Mouse (Mus musculus) ZHBTc4 (cell line): ENCODE data around the gene Tmtc2.

Source experiments
- DNase-seq: peaks from one replicate; pipeline ENCODE4 v3.0.0-alpha.2; 2011; ENCODE audit warnings: low read depth, low spot score

The Tmtc2 gene

GRCm38 (mm10) chr10:105573908-105574694 is at the start of gene Tmtc2:
Tmtc2 (minus strand) TSS chr10:105574451.
- DNase-seq, result peak; percentile 86

GRCm38 (mm10) chr10:105612117-105612516 is 37.9 kb upstream of the Tmtc2 start:
- no peak for DNase-seq

GRCm38 (mm10) chr10:105598826-105599225 is 24.6 kb upstream of the Tmtc2 start:
- DNase-seq, result no peak

GRCm38 (mm10) chr10:105597226-105597625 is 23.0 kb upstream of the Tmtc2 start:
- no peak for DNase-seq

DNA sequence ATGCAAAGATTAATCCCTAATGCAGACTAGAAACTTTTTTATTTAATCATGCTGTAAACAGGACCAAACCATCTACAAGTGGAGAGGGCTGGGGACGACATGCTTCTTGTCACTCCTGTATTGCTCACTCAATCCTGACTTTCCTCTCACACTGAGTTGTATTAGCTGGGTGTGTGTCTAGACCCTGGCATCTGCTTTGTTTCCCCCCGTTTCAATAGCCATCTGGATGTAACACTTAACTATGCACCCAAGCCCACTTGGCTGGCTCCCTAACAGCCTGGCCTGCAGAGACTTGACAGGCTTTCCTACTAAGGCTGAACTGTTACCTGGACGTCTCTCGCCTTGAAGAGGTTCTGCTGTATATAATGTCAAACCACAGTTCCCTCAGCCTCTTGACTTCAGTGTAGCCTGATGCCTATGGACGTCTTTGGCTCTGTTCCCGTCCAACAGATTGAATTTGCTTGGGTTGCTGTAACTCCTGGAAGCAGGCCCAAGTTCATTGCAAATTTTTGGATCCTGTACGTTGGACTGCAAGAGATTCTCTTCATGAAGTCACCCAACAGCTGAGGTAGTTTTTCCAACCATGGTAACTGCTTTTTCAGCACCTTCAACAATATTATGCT is 21.3 kb upstream of the Tmtc2 start:
- DNase-seq, result no peak

GRCm38 (mm10) chr10:105588141-105588540 is 13.9 kb upstream of the Tmtc2 start:
- no peak for DNase-seq

GRCm38 (mm10) chr10:105579318-105579717 is 5.1 kb upstream of the Tmtc2 start:
- DNase-seq, result no peak

GRCm38 (mm10) chr10:105578291-105578845 is 4.1 kb upstream of the Tmtc2 start:
- no peak for DNase-seq

DNA sequence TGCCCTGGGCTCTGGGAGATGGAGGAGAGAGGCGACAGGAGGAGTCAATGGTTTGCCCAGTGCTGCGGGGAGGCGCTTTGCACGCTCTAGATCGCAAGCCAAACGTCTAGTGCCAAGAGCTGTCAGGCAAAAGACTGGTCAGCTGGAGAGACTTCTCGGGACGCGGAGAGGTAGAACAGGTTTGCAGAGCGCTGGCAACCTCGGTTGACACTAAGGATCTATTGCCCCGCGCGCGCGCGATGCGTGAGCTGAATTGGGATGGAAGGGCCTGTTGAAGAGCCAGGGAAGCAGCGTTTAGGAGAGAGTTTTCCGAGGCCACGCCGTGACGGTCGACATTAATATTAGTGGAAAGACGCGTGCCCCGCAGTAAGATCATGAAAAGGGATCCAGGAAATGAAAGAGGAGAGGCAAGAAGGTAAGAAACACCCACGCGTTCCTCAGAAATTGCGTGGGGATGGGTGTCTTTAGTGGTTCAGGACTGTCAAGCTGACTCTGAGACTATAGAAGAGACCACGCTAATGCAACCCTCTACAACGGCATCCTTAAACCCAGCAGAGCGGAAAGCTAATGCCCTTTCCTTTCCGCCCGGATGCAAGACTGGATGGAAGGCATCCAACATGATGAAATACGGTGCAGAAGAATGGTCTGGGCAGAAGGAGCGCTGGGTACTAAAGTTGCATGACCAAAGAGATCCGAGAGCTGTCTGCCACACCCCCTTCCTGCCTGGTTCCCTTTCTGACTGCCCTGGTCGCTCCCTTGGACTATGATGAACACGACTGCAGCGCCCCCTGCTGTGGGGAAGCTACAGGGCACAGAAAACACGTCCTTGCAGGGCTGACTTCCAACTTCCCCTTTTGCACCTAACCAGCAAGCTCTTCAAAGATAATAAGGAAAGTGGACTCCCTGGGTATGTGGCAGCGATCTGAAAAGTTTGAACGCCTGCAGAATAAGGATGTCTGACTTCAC is 727 bp upstream of the Tmtc2 start:
- DNase-seq, result peak; percentile 94

- peak; percentile 70 for DNase-seq
These were observed 844 bp downstream of the Tmtc2 start for GRCm38 (mm10) chr10:105573306-105573907.

GRCm38 (mm10) chr10:105572829-105573228 is 1.4 kb downstream of the Tmtc2 start:
- DNase-seq, result no peak

GRCm38 (mm10) chr10:105572301-105572700 is 1.9 kb downstream of the Tmtc2 start:
- no peak for DNase-seq

DNA sequence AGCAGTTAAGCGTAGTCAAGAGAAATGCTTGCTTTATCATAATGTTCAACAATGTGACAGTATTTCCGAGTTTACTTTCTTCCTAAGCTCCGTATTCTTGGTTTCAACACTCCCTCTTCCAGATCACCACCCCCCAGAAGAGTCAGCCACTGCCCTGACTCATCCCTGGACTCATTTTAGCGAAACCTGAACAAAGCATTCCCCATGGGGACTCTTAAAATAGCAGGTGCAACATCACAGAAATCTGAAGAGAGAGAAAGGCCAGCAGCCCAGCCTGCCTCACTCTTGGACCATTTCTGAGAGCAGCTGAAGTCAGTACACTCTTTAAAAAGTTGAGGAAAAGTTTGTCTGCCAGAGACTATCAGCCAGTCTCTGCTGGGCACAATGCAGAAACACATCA is 2.4 kb downstream of the Tmtc2 start:
- no peak for DNase-seq

DNA sequence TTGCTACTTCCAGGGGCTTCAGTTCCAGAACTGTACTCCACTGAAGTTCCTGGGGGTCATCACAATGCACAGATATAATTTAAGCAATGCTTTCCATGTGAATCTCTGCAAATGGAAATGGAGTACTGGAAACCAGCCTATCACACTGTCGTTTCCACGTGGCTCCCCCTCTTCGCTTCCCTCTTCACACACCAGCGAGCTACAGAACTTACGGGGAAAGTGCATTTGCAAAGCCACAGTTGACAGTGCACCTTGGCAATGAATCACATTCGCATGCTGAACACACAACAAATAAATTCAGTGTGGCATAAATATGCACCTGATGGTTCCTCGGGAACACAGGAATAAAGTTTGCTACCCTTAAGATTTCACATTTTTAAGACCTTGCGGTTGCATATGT is 3.2 kb downstream of the Tmtc2 start:
- DNase-seq, result no peak

- DNase-seq, result no peak
These were observed 4.7 kb downstream of the Tmtc2 start for GRCm38 (mm10) chr10:105569573-105569972.

GRCm38 (mm10) chr10:105567825-105568531 is 6.3 kb downstream of the Tmtc2 start:
- no peak for DNase-seq

- no peak for DNase-seq
These were observed 12.7 kb downstream of the Tmtc2 start for GRCm38 (mm10) chr10:105561548-105561947.

DNA sequence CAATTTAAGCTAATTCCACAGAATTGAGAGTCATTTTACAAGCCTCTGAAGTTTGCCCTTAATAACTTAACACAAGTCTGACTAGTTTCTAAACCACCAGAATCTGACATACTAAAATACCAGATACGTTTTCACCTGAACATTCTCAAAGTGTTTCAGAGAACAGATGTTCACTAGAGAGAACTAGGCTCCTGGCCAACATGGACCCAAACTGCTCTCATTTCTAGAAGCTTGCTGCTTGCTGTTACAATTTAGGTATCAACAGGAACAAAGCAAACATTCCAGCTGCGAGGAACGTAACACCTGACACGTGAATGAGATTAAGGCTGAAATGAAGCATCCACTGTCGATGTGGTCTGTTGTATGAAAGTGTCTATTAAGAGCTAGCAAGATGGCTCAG is 16.7 kb downstream of the Tmtc2 start:
- DNase-seq, result no peak

DNA sequence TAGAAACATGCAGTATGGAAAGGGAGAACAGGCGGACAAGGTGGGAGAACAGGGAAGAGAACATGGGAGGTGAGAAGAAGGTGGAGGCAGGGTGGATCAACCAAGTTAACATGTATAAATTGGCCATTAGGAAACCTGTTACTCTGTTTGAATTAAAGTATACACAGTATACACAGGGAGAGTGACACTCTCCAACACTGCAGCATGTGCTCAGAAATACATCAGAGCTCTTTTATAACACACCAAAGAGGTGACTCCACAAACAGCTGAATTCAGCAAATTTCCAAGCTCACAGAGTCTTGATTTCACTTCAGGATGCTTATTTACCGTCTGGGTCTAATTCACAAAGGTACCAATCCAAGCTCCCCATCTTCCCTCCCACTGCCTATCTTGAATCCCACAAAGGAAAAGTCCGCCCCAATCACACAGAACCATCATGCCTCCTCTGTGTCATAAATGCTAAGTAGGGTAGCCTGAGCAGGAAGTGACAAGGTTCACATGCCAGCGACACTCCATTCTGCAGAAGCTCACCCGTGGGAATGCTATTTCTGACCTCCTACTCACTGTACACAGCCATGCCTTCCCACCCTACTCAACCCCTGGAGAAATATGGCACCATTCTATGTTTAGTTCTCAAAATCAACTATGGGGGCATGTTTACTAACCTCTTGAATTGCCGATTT is 17.2 kb downstream of the Tmtc2 start:
- DNase-seq, result no peak

- DNase-seq, result no peak
These were observed 20.1 kb downstream of the Tmtc2 start for GRCm38 (mm10) chr10:105554153-105554552.
